Mouse (Mus musculus): ENCODE measurements around the gene Cd207. TPM values are rescaled to one million over a fixed set of nuclear protein-coding genes. Genes with fewer than 3 reads are reported as not detected.

Gene Cd207
- polyA plus RNA-seq, 1 experiment = not detected

- DNase-seq (ENCODE audit: low read depth) = no peak
- TF ChIP-seq POLR2A (IDR thresholded peaks at IDR 0.05; ENCODE audit: borderline replicate concordance, extremely low read depth, insufficient read depth, insufficient read length, poor library complexity, severe bottlenecking) = no peak
- no peak for TF ChIP-seq CTCF (IDR thresholded peaks at IDR 0.05; ENCODE audit: borderline replicate concordance, extremely low read depth, insufficient read depth, insufficient read length)
These were observed 19.0 kb upstream of the Cd207 start for GRCm38 (mm10) chr6:83696684-83697083.

- no peak for DNase-seq (ENCODE audit: low read depth)
- TF ChIP-seq CTCF (IDR thresholded peaks at IDR 0.05; ENCODE audit: borderline replicate concordance, extremely low read depth, insufficient read depth, insufficient read length) = peak; percentile 9; the same call in 1 of the 2 replicates
- TF ChIP-seq POLR2A (IDR thresholded peaks at IDR 0.05; ENCODE audit: borderline replicate concordance, extremely low read depth, insufficient read depth, insufficient read length, poor library complexity, severe bottlenecking) = no peak
These were observed 18.1 kb upstream of the Cd207 start for GRCm38 (mm10) chr6:83695731-83696130.

GRCm38 (mm10) chr6:83693835-83694234 lies 16.2 kb upstream of the Cd207 start:
- peak; percentile 88 for DNase-seq (ENCODE audit: low read depth)
- peak; percentile 78 for TF ChIP-seq CTCF (IDR thresholded peaks at IDR 0.05; ENCODE audit: borderline replicate concordance, extremely low read depth, insufficient read depth, insufficient read length)
- TF ChIP-seq POLR2A (IDR thresholded peaks at IDR 0.05; ENCODE audit: borderline replicate concordance, extremely low read depth, insufficient read depth, insufficient read length, poor library complexity, severe bottlenecking) = no peak

GRCm38 (mm10) chr6:83692962-83693361 lies 15.3 kb upstream of the Cd207 start:
- no peak for DNase-seq (ENCODE audit: low read depth)
- no peak for TF ChIP-seq POLR2A (IDR thresholded peaks at IDR 0.05; ENCODE audit: borderline replicate concordance, extremely low read depth, insufficient read depth, insufficient read length, poor library complexity, severe bottlenecking)
- TF ChIP-seq CTCF (IDR thresholded peaks at IDR 0.05; ENCODE audit: borderline replicate concordance, extremely low read depth, insufficient read depth, insufficient read length) = no peak

- no peak for DNase-seq (ENCODE audit: low read depth)
- TF ChIP-seq CTCF (IDR thresholded peaks at IDR 0.05; ENCODE audit: borderline replicate concordance, extremely low read depth, insufficient read depth, insufficient read length) = no peak
- TF ChIP-seq POLR2A (IDR thresholded peaks at IDR 0.05; ENCODE audit: borderline replicate concordance, extremely low read depth, insufficient read depth, insufficient read length, poor library complexity, severe bottlenecking) = no peak
These were observed 13.3 kb upstream of the Cd207 start for GRCm38 (mm10) chr6:83690936-83691335.

- peak; percentile 62 for DNase-seq (ENCODE audit: low read depth)
- TF ChIP-seq CTCF (IDR thresholded peaks at IDR 0.05; ENCODE audit: borderline replicate concordance, extremely low read depth, insufficient read depth, insufficient read length) (peak; percentile 80), POLR2A (IDR thresholded peaks at IDR 0.05; ENCODE audit: borderline replicate concordance, extremely low read depth, insufficient read depth, insufficient read length, poor library complexity, severe bottlenecking) (no peak)
These were observed 12.6 kb upstream of the Cd207 start for GRCm38 (mm10) chr6:83690277-83690676.

- no peak for DNase-seq (ENCODE audit: low read depth)
- no peak for TF ChIP-seq POLR2A (IDR thresholded peaks at IDR 0.05; ENCODE audit: borderline replicate concordance, extremely low read depth, insufficient read depth, insufficient read length, poor library complexity, severe bottlenecking)
- no peak for TF ChIP-seq CTCF (IDR thresholded peaks at IDR 0.05; ENCODE audit: borderline replicate concordance, extremely low read depth, insufficient read depth, insufficient read length)
These were observed 11.7 kb upstream of the Cd207 start for GRCm38 (mm10) chr6:83689374-83689773.

GRCm38 (mm10) chr6:83673395-83673794 lies 4.3 kb downstream of the Cd207 start:
- peak; percentile 86 for TF ChIP-seq CTCF (IDR thresholded peaks at IDR 0.05; ENCODE audit: borderline replicate concordance, extremely low read depth, insufficient read depth, insufficient read length)
- TF ChIP-seq POLR2A (IDR thresholded peaks at IDR 0.05; ENCODE audit: borderline replicate concordance, extremely low read depth, insufficient read depth, insufficient read length, poor library complexity, severe bottlenecking) = no peak
- DNase-seq (ENCODE audit: low read depth) = peak; percentile 90

GRCm38 (mm10) chr6:83665009-83665408 lies 12.6 kb downstream of the Cd207 start:
- TF ChIP-seq POLR2A (IDR thresholded peaks at IDR 0.05; ENCODE audit: borderline replicate concordance, extremely low read depth, insufficient read depth, insufficient read length, poor library complexity, severe bottlenecking) (no peak), CTCF (IDR thresholded peaks at IDR 0.05; ENCODE audit: borderline replicate concordance, extremely low read depth, insufficient read depth, insufficient read length) (no peak)

GRCm38 (mm10) chr6:83660821-83661220 lies 16.8 kb downstream of the Cd207 start:
- TF ChIP-seq POLR2A (IDR thresholded peaks at IDR 0.05; ENCODE audit: borderline replicate concordance, extremely low read depth, insufficient read depth, insufficient read length, poor library complexity, severe bottlenecking) (no peak), CTCF (IDR thresholded peaks at IDR 0.05; ENCODE audit: borderline replicate concordance, extremely low read depth, insufficient read depth, insufficient read length) (no peak)
- no peak for DNase-seq (ENCODE audit: low read depth)

More at GRCm38 (mm10) chr6:83665009-83665408, 12.6 kb downstream of the Cd207 start:
- DNase-seq (ENCODE audit: low read depth) = peak; percentile 77

- DNase-seq (ENCODE audit: low read depth) = peak; percentile 8
- TF ChIP-seq CTCF (IDR thresholded peaks at IDR 0.05; ENCODE audit: borderline replicate concordance, extremely low read depth, insufficient read depth, insufficient read length) (no peak), POLR2A (IDR thresholded peaks at IDR 0.05; ENCODE audit: borderline replicate concordance, extremely low read depth, insufficient read depth, insufficient read length, poor library complexity, severe bottlenecking) (no peak)
These were observed 21.6 kb downstream of the Cd207 start, which contains the start of gene Clec4f for GRCm38 (mm10) chr6:83656087-83656486. Clec4f (minus strand) TSS chr6:83656187.

GRCm38 (mm10) chr6:83646715-83647114 lies 30.9 kb downstream of the Cd207 start:
- no peak for TF ChIP-seq POLR2A (IDR thresholded peaks at IDR 0.05; ENCODE audit: borderline replicate concordance, extremely low read depth, insufficient read depth, insufficient read length, poor library complexity, severe bottlenecking)
- DNase-seq (ENCODE audit: low read depth) = no peak

Measured in brain, embryonic 14.5 days (tissue).